13 mouse cellular contexts compared by ENCODE assay signal in genomic region chr4:62306840-62307239, GRCm38 (mm10).
"Had no signal": no experiment of that assay in that cellular context is flagged by ENCODE, and none has a peak within 500 bp of the region (broad histone marks: within the 10 kb centered on the region; RNA-seq: fewer than 3 reads in every experiment).

No protein-coding gene starts in this region.

- DNase-seq: kidney, postnatal 25 days; layer of hippocampus, postnatal 36 days; liver, embryonic 13.5 days; lung, adult 2 months; lung, postnatal 14 days; lung, postnatal 4 days; midbrain, embryonic 14.5 days; thymus, adult 18-20 months; thymus, postnatal 36 days had no signal

- H3K4me1 ChIP-seq: liver, embryonic 13.5 days had no signal

- H3K9me3 ChIP-seq: liver, embryonic 13.5 days had no signal

- H3K27ac ChIP-seq: kidney, postnatal 0 days; left cerebral cortex, adult 2 months; liver, embryonic 13.5 days had no signal

- H3K9ac ChIP-seq: liver, embryonic 13.5 days had no signal

- H3K4me3 ChIP-seq: layer of hippocampus, adult 2 months; left cerebral cortex, adult 2 months; liver, embryonic 13.5 days had no signal

- H3K4me2 ChIP-seq: liver, embryonic 13.5 days; midbrain, embryonic 11.5 days had no signal

- H3K27me3 ChIP-seq: liver, embryonic 13.5 days had no signal
